Mouse (Mus musculus): Measurements from ENCODE around the gene Fbxo17.

- TF ChIP-seq CTCF (IDR thresholded peaks at IDR 0.05) (no peak), EP300 (IDR thresholded peaks at IDR 0.05) (no peak)
These were observed 56.6 kb downstream of the Fbxo17 start for GRCm38 (mm10) chr7:28773163-28773562.
